Mouse (Mus musculus) thymus, postnatal 36 days (tissue): ENCODE measurements around the gene Sh2d3c.

ENCODE experiments used
- DNase-seq, 2 experiments: peaks; one replicate each; pipeline ENCODE4 v3.0.0; 2022; ENCODE audit warnings: mixed read lengths in 2 of 2

Sh2d3c gene

GRCm38 (mm10) chr2:32727435-32727834 is 6.6 kb downstream of the Sh2d3c start:
- DNase-seq = peak; percentile 70 to 84

- DNase-seq = peak in 1 of 2 experiments; percentile 40
Observed at GRCm38 (mm10) chr2:32728463-32728862, 7.6 kb downstream of the Sh2d3c start.

- DNase-seq = no peak
Observed at GRCm38 (mm10) chr2:32729547-32729946, 8.7 kb downstream of the Sh2d3c start.

- DNase-seq = no peak
Observed at GRCm38 (mm10) chr2:32730854-32731253, 10.0 kb downstream of the Sh2d3c start.

- DNase-seq = no peak
Observed at GRCm38 (mm10) chr2:32731911-32732310, 11.1 kb downstream of the Sh2d3c start.

GRCm38 (mm10) chr2:32732695-32733094 is 11.8 kb downstream of the Sh2d3c start:
- DNase-seq = no peak

- DNase-seq = no peak
Observed at GRCm38 (mm10) chr2:32734480-32734879, 13.6 kb downstream of the Sh2d3c start.

- DNase-seq = no peak
Observed at GRCm38 (mm10) chr2:32734933-32735332, 14.1 kb downstream of the Sh2d3c start.

GRCm38 (mm10) chr2:32736306-32736829 is 15.5 kb downstream of the Sh2d3c start:
- no peak for DNase-seq

GRCm38 (mm10) chr2:32737008-32737407 is 16.2 kb downstream of the Sh2d3c start:
- DNase-seq = no peak

GRCm38 (mm10) chr2:32739311-32739710 is 18.5 kb downstream of the Sh2d3c start:
- no peak for DNase-seq

- no peak for DNase-seq
Observed at GRCm38 (mm10) chr2:32740916-32741272, 20.0 kb downstream of the Sh2d3c start, which contains the start of gene 6330409D20Rik. TSS of gene 6330409D20Rik (minus strand) at chr2:32741016.

GRCm38 (mm10) chr2:32741273-32742172 is 20.7 kb downstream of the Sh2d3c start:
- no peak for DNase-seq

- DNase-seq = no peak
Observed at GRCm38 (mm10) chr2:32742173-32742531, 21.3 kb downstream of the Sh2d3c start.

GRCm38 (mm10) chr2:32744272-32744982 is 23.6 kb downstream of the Sh2d3c start:
- DNase-seq = no peak

GRCm38 (mm10) chr2:32749082-32749481 is 28.2 kb downstream of the Sh2d3c start:
- DNase-seq = no peak

- no peak for DNase-seq
Observed at GRCm38 (mm10) chr2:32750199-32750598, 29.3 kb downstream of the Sh2d3c start.

GRCm38 (mm10) chr2:32750887-32751664 is 30.2 kb downstream of the Sh2d3c start:
- no peak for DNase-seq

GRCm38 (mm10) chr2:32751665-32752033 is 30.8 kb downstream of the Sh2d3c start:
- DNase-seq = no peak

- no peak for DNase-seq
Observed at GRCm38 (mm10) chr2:32752181-32752580, 31.3 kb downstream of the Sh2d3c start.

- DNase-seq = no peak
Observed at GRCm38 (mm10) chr2:32756674-32757055, 35.8 kb downstream of the Sh2d3c start.

GRCm38 (mm10) chr2:32757056-32757845 is 36.4 kb downstream of the Sh2d3c start, which contains the start of gene Tor2a:
TSS of gene Tor2a (plus strand) at chr2:32757234.
- peak; percentile 98 to 99 for DNase-seq
